Mouse (Mus musculus): ENCODE results near the gene Rad51b. TPM values are rescaled to one million over a fixed set of nuclear protein-coding genes. Genes with fewer than 3 reads are reported as not detected.
A peak's percentile ranks its signal among the peaks of the same experiment; 100 is the strongest.

Gene Rad51b
- polyA plus RNA-seq, 1 experiment from 2014 or later, result 4.7 TPM

- H3K4me1 ChIP-seq (ENCODE audit: control insufficient read depth, insufficient read depth, low read length), result 0 out of 2 replicates have a peak, but pooled peaks cover 2% of the 10 kb centered on the region
- no peak overlapping the region for H3K27ac ChIP-seq (ENCODE audit: low read depth, low read length)
- H3K27me3 ChIP-seq (ENCODE audit: control insufficient read depth, insufficient read depth, low read length), result no peaks in the 10 kb centered on the region
- no peak for DNase-seq (ENCODE audit: low spot score)
- 74% methylated on average over 8 of the region's 8 CpGs for WGBS
- H3K36me3 ChIP-seq (ENCODE audit: control insufficient read depth, insufficient read depth, low read length), result no peaks in the 10 kb centered on the region
- no peak for ATAC-seq (ENCODE audit: insufficient read depth, low FRiP score, low TSS enrichment)
- H3K9me3 ChIP-seq (ENCODE audit: control insufficient read depth, low read length), result no peaks in the 10 kb centered on the region
- no peak overlapping the region for H3K9ac ChIP-seq (ENCODE audit: low read length)
- H3K4me2 ChIP-seq (ENCODE audit: low read depth), result no peak overlapping the region
- no peak overlapping the region for H3K4me3 ChIP-seq (ENCODE audit: low read depth, low read length)
Observed at GRCm38 (mm10) chr12:79793382-79793781, 496.3 kb downstream of the Rad51b start.

DNA sequence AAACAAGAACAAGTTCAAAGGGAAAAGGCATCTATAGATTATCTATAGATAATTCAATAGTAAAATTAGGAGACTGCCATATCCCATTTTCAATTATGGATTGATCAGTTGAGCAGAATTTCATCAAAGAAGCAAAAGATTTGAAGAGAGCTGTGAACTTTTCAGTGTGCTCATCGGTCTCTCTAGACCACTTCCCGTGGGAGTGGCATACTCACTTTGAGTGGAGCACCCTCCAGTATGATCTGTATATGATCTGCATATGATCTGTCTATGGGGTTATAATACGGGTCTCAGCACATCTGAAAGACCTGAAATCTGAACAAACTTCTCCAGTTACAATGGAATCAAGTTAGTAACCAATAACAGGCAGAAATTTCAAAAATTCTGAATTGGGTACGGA, 497.7 kb downstream of the Rad51b start:
- Histone ChIP-seq H3K27ac (ENCODE audit: low read depth, low read length) (no peak overlapping the region), H3K4me2 (ENCODE audit: low read depth) (no peak overlapping the region), H3K9ac (ENCODE audit: low read length) (no peak overlapping the region), H3K27me3 (ENCODE audit: control insufficient read depth, insufficient read depth, low read length) (no peaks in the 10 kb centered on the region), H3K36me3 (ENCODE audit: control insufficient read depth, insufficient read depth, low read length) (no peaks in the 10 kb centered on the region), H3K4me3 (ENCODE audit: low read depth, low read length) (no peak overlapping the region), H3K4me1 (ENCODE audit: control insufficient read depth, insufficient read depth, low read length) (0 out of 2 replicates have a peak, but pooled peaks cover 2% of the 10 kb centered on the region), H3K9me3 (ENCODE audit: control insufficient read depth, low read length) (no peaks in the 10 kb centered on the region)
- ATAC-seq (ENCODE audit: insufficient read depth, low FRiP score, low TSS enrichment), result no peak
- DNase-seq (ENCODE audit: low spot score), result no peak
- WGBS, result 92% methylated on average over 4 of the region's 4 CpGs

- H3K4me1 ChIP-seq (ENCODE audit: control insufficient read depth, insufficient read depth, low read length), result 0 out of 2 replicates have a peak, but pooled peaks cover 2% of the 10 kb centered on the region
- H3K27ac ChIP-seq (ENCODE audit: low read depth, low read length), result no peak overlapping the region
- H3K9ac ChIP-seq (ENCODE audit: low read length), result no peak overlapping the region
- H3K9me3 ChIP-seq (ENCODE audit: control insufficient read depth, low read length), result no peaks in the 10 kb centered on the region
- WGBS, result 69% methylated on average over 6 of the region's 6 CpGs
- H3K4me3 ChIP-seq (ENCODE audit: low read depth, low read length), result no peak overlapping the region
- ATAC-seq (ENCODE audit: insufficient read depth, low FRiP score, low TSS enrichment) (no peak), DNase-seq (ENCODE audit: low spot score) (no peak)
- H3K36me3 ChIP-seq (ENCODE audit: control insufficient read depth, insufficient read depth, low read length), result no peaks in the 10 kb centered on the region
- no peak overlapping the region for H3K4me2 ChIP-seq (ENCODE audit: low read depth)
- H3K27me3 ChIP-seq (ENCODE audit: control insufficient read depth, insufficient read depth, low read length), result no peaks in the 10 kb centered on the region
Observed at GRCm38 (mm10) chr12:79796260-79796659, 499.2 kb downstream of the Rad51b start.

- Histone ChIP-seq H3K9ac (ENCODE audit: low read length) (no peak overlapping the region), H3K4me3 (ENCODE audit: low read depth, low read length) (no peak overlapping the region), H3K27ac (ENCODE audit: low read depth, low read length) (no peak overlapping the region), H3K27me3 (ENCODE audit: control insufficient read depth, insufficient read depth, low read length) (no peaks in the 10 kb centered on the region), H3K36me3 (ENCODE audit: control insufficient read depth, insufficient read depth, low read length) (no peaks in the 10 kb centered on the region), H3K9me3 (ENCODE audit: control insufficient read depth, low read length) (no peaks in the 10 kb centered on the region), H3K4me1 (ENCODE audit: control insufficient read depth, insufficient read depth, low read length) (0 out of 2 replicates have a peak, but pooled peaks cover 2% of the 10 kb centered on the region), H3K4me2 (ENCODE audit: low read depth) (no peak overlapping the region)
- 84% methylated on average over 18 of the region's 18 CpGs for WGBS
- DNase-seq (ENCODE audit: low spot score) (no peak), ATAC-seq (ENCODE audit: insufficient read depth, low FRiP score, low TSS enrichment) (no peak)
Observed at GRCm38 (mm10) chr12:79796823-79797821, 500.0 kb downstream of the Rad51b start.

GRCm38 (mm10) chr12:79798488-79798887, 501.4 kb downstream of the Rad51b start:
- no peak overlapping the region for H3K27ac ChIP-seq (ENCODE audit: low read depth, low read length)
- no peaks in the 10 kb centered on the region for H3K36me3 ChIP-seq (ENCODE audit: control insufficient read depth, insufficient read depth, low read length)
- ATAC-seq (ENCODE audit: insufficient read depth, low FRiP score, low TSS enrichment) (no peak), DNase-seq (ENCODE audit: low spot score) (no peak)
- 0 out of 2 replicates have a peak, but pooled peaks cover 2% of the 10 kb centered on the region for H3K4me1 ChIP-seq (ENCODE audit: control insufficient read depth, insufficient read depth, low read length)
- no peaks in the 10 kb centered on the region for H3K27me3 ChIP-seq (ENCODE audit: control insufficient read depth, insufficient read depth, low read length)
- H3K4me2 ChIP-seq (ENCODE audit: low read depth), result no peak overlapping the region
- H3K4me3 ChIP-seq (ENCODE audit: low read depth, low read length), result no peak overlapping the region
- no peaks in the 10 kb centered on the region for H3K9me3 ChIP-seq (ENCODE audit: control insufficient read depth, low read length)
- WGBS, result 88% methylated on average over 3 of the region's 3 CpGs
- H3K9ac ChIP-seq (ENCODE audit: low read length), result no peak overlapping the region

- no peak for ATAC-seq (ENCODE audit: insufficient read depth, low FRiP score, low TSS enrichment)
- WGBS, result 64% methylated on average over 5 of the region's 5 CpGs
Observed at GRCm38 (mm10) chr12:79799370-79799769, 502.3 kb downstream of the Rad51b start.

DNA sequence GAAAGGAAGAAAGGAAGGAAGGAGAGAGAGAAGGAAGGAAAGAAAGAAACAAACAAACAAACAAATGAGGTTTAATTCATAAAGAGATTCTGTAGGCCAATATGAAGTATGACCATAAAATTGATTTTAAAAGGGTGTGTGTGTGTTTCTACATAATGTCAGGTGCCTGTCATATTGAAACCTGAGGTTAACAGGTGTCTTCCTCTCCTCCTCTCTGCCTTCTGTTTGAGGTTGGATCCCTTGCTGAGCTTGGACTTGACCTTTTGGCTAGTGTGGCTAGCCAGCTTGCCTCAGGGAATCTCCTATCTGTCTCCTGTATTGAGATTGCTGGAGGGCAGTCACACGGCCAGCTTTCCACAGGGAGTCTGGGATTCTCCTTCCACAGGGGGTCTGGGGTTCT, 506.6 kb downstream of the Rad51b start:
- 42% methylated on average over 1 of the region's 1 CpGs for WGBS
- Histone ChIP-seq H3K36me3 (ENCODE audit: control insufficient read depth, insufficient read depth, low read length) (no peaks in the 10 kb centered on the region), H3K9ac (ENCODE audit: low read length) (no peak overlapping the region), H3K27me3 (ENCODE audit: control insufficient read depth, insufficient read depth, low read length) (no peaks in the 10 kb centered on the region), H3K4me3 (ENCODE audit: low read depth, low read length) (no peak overlapping the region), H3K9me3 (ENCODE audit: control insufficient read depth, low read length) (no peaks in the 10 kb centered on the region), H3K27ac (ENCODE audit: low read depth, low read length) (no peak overlapping the region), H3K4me2 (ENCODE audit: low read depth) (no peak overlapping the region), H3K4me1 (ENCODE audit: control insufficient read depth, insufficient read depth, low read length) (peaks cover 23% of the 10 kb centered on the region)
- no peak for ATAC-seq (ENCODE audit: insufficient read depth, low FRiP score, low TSS enrichment)
- DNase-seq (ENCODE audit: low spot score), result no peak

More at GRCm38 (mm10) chr12:79799370-79799769, 502.3 kb downstream of the Rad51b start:
- H3K4me1 ChIP-seq (ENCODE audit: control insufficient read depth, insufficient read depth, low read length), result peaks cover 3% of the 10 kb centered on the region
- H3K27ac ChIP-seq (ENCODE audit: low read depth, low read length), result no peak overlapping the region
- H3K4me2 ChIP-seq (ENCODE audit: low read depth), result no peak overlapping the region
- H3K9ac ChIP-seq (ENCODE audit: low read length), result no peak overlapping the region
- DNase-seq (ENCODE audit: low spot score), result no peak
- no peak overlapping the region for H3K4me3 ChIP-seq (ENCODE audit: low read depth, low read length)
- no peaks in the 10 kb centered on the region for H3K9me3 ChIP-seq (ENCODE audit: control insufficient read depth, low read length)
- H3K36me3 ChIP-seq (ENCODE audit: control insufficient read depth, insufficient read depth, low read length), result no peaks in the 10 kb centered on the region
- no peaks in the 10 kb centered on the region for H3K27me3 ChIP-seq (ENCODE audit: control insufficient read depth, insufficient read depth, low read length)

GRCm38 (mm10) chr12:79804776-79805524, 507.9 kb downstream of the Rad51b start:
- Histone ChIP-seq H3K36me3 (ENCODE audit: control insufficient read depth, insufficient read depth, low read length) (no peaks in the 10 kb centered on the region), H3K9me3 (ENCODE audit: control insufficient read depth, low read length) (no peaks in the 10 kb centered on the region), H3K4me2 (ENCODE audit: low read depth) (no peak overlapping the region), H3K27me3 (ENCODE audit: control insufficient read depth, insufficient read depth, low read length) (no peaks in the 10 kb centered on the region), H3K9ac (ENCODE audit: low read length) (peak overlapping the region; percentile 35; the same call in 1 of the 2 replicates), H3K4me3 (ENCODE audit: low read depth, low read length) (no peak overlapping the region), H3K4me1 (ENCODE audit: control insufficient read depth, insufficient read depth, low read length) (peaks cover 28% of the 10 kb centered on the region), H3K27ac (ENCODE audit: low read depth, low read length) (peak overlapping the region; percentile 51)
- 8% methylated on average over 8 of the region's 8 CpGs for WGBS
- peak; percentile 71; the same call in 1 of the 2 replicates for ATAC-seq (ENCODE audit: insufficient read depth, low FRiP score, low TSS enrichment)
- peak; percentile 55 for DNase-seq (ENCODE audit: low spot score)

All from neural tube, embryonic 11.5 days (tissue).